Mouse (Mus musculus) CH12.LX (cell line): ENCODE measurements around the gene Zfp507. TPM values are rescaled to one million over a fixed set of nuclear protein-coding genes. Genes with fewer than 3 reads are reported as not detected.

ENCODE experiments used
- DNase-seq: peaks from one replicate; pipeline ENCODE4 v3.0.0-alpha.2; 2013; ENCODE audit errors: extremely low read depth
- H3K27ac ChIP-seq: 2 replicates; pipeline ENCODE4 v1.5.1; 2012; ENCODE audit warnings: low read depth, mild to moderate bottlenecking, control low read depth, moderate library complexity; ENCODE audit not compliant: insufficient read depth
- H3K27me3 ChIP-seq: replicated peaks from 2 replicates; pipeline ENCODE3; 2012; ENCODE audit warnings: inconsistent platforms
- H3K36me3 ChIP-seq, 2 experiments: replicated peaks in 1 of 2; 2 replicates each; pipeline versions ENCODE3 to v1.6.1; 2012; ENCODE audit warnings: inconsistent platforms in 1 of 2, low read length in 1 of 2, mild to moderate bottlenecking in 1 of 2, mixed read lengths in 1 of 2, moderate library complexity in 1 of 2; ENCODE audit not compliant: control insufficient read depth in 1 of 2, insufficient read depth in 1 of 2
- H3K4me1 ChIP-seq, 2 experiments: 2 replicates each; pipeline ENCODE4 v1.6.1; 2012; ENCODE audit warnings: inconsistent platforms in 1 of 2, moderate library complexity in 1 of 2; ENCODE audit not compliant: insufficient read depth in 2 of 2, control insufficient read depth in 1 of 2
- H3K4me2 ChIP-seq: 2 replicates; pipeline ENCODE4 v1.6.1; 2012; ENCODE audit warnings: low read depth, mild to moderate bottlenecking, control low read depth; ENCODE audit not compliant: poor library complexity, insufficient read depth, severe bottlenecking
- H3K4me3 ChIP-seq, 3 experiments: fragments of 150-350 bp in 1 of 3; sonication (generic) in 1 of 3; replicated peaks in 1 of 3; 2 replicates each; pipeline versions ENCODE3 to v1.5.1; 2011 to 2012; ENCODE audit warnings: low read depth in 2 of 3, low read length in 2 of 3, mild to moderate bottlenecking in 2 of 3, moderate library complexity in 2 of 3, control low read depth in 1 of 3, improper control_type of control experiment in 1 of 3, inconsistent platforms in 1 of 3, mixed read lengths in 1 of 3; ENCODE audit not compliant: poor library complexity in 1 of 3
- H3K79me2 ChIP-seq: replicated peaks from 2 replicates; pipeline ENCODE4 v1.6.1; 2012; ENCODE audit warnings: mild to moderate bottlenecking, moderate library complexity; ENCODE audit not compliant: control insufficient read depth, poor library complexity, insufficient read depth, severe bottlenecking; ENCODE audit errors: extremely low read depth
- H3K9ac ChIP-seq: 2 replicates; pipeline ENCODE4 v1.6.1; 2012; ENCODE audit warnings: low read depth, mild to moderate bottlenecking, control low read depth, moderate library complexity; ENCODE audit not compliant: insufficient read depth
- H3K9me3 ChIP-seq: replicated peaks from 2 replicates; pipeline ENCODE3; 2012; ENCODE audit warnings: low read length, inconsistent platforms, mixed read lengths
- BHLHE40 ChIP-seq: IDR thresholded peaks from 2 replicates; pipeline ENCODE4 v1.6.1; 2011; ENCODE audit warnings: mild to moderate bottlenecking, low read depth, low read length, improper control_type of control experiment
- CHD1 ChIP-seq: IDR thresholded peaks from 2 replicates; pipeline ENCODE4 v1.6.1; 2012; ENCODE audit warnings: low read depth, low read length, improper control_type of control experiment, inconsistent platforms
- CTCF ChIP-seq, 2 experiments: IDR thresholded peaks in 1 of 2; conservative IDR thresholded peaks in 1 of 2; 2 replicates each; pipeline ENCODE4 v1.5.1; 2011 to 2012; ENCODE audit warnings: low read depth in 2 of 2, low read length in 2 of 2, improper control_type of control experiment in 1 of 2, inconsistent platforms in 1 of 2, mild to moderate bottlenecking in 1 of 2, moderate library complexity in 1 of 2
- ELF1 ChIP-seq: IDR thresholded peaks from 2 replicates; pipeline ENCODE4 v1.6.1; 2014; ENCODE audit warnings: low read depth, mild to moderate bottlenecking, inconsistent platforms, low read length, improper control_type of control experiment
- EP300 ChIP-seq: IDR thresholded peaks from 2 replicates; pipeline ENCODE4 v1.6.1; 2011; ENCODE audit warnings: low read length, improper control_type of control experiment
- ETS1 ChIP-seq: conservative IDR thresholded peaks from 2 replicates; pipeline ENCODE4 v1.6.1; 2012; ENCODE audit warnings: low read depth, mild to moderate bottlenecking, inconsistent platforms, low read length, improper control_type of control experiment, moderate library complexity
- GABPA ChIP-seq: IDR thresholded peaks from 2 replicates; pipeline ENCODE4 v1.6.1; 2012; ENCODE audit warnings: low read depth, low read length, improper control_type of control experiment, inconsistent platforms; ENCODE audit not compliant: insufficient replicate concordance
- HCFC1 ChIP-seq: IDR thresholded peaks from 2 replicates; pipeline ENCODE4 v1.6.1; 2012; ENCODE audit warnings: low read depth, mild to moderate bottlenecking, inconsistent platforms, low read length, improper control_type of control experiment
- IRF4 ChIP-seq: IDR thresholded peaks from 2 replicates; pipeline ENCODE4 v1.6.1; 2014; ENCODE audit warnings: low read depth, mild to moderate bottlenecking, inconsistent platforms, low read length, improper control_type of control experiment
- JUND ChIP-seq: conservative IDR thresholded peaks from 2 replicates; pipeline ENCODE4 v1.6.1; 2011; ENCODE audit warnings: low read depth, low read length, improper control_type of control experiment
- KAT2A ChIP-seq: IDR thresholded peaks from 2 replicates; pipeline ENCODE4 v1.6.1; 2012; ENCODE audit warnings: low read length, improper control_type of control experiment, inconsistent platforms; ENCODE audit not compliant: insufficient replicate concordance
- MXI1 ChIP-seq: IDR thresholded peaks from 2 replicates; pipeline ENCODE4 v1.6.1; 2011; ENCODE audit warnings: mild to moderate bottlenecking, low read depth, low read length, improper control_type of control experiment
- MYC ChIP-seq: IDR thresholded peaks from 2 replicates; pipeline ENCODE4 v1.6.1; 2011; ENCODE audit warnings: low read depth, mild to moderate bottlenecking, improper control_type of control experiment, low read length
- NELFE ChIP-seq: IDR thresholded peaks from 2 replicates; pipeline ENCODE4 v1.6.1; 2011; ENCODE audit warnings: low read depth, low read length, improper control_type of control experiment
- PAX5 ChIP-seq: IDR thresholded peaks from 2 replicates; pipeline ENCODE4 v1.6.1; 2012; ENCODE audit warnings: low read length, inconsistent platforms, mixed read lengths
- POLR2A ChIP-seq: IDR thresholded peaks from 2 replicates; pipeline ENCODE4 v1.6.1; 2011; ENCODE audit warnings: low read depth, mild to moderate bottlenecking, improper control_type of control experiment, low read length
- POLR2AphosphoS2 ChIP-seq: IDR thresholded peaks from 2 replicates; pipeline ENCODE4 v1.6.1; 2011; ENCODE audit warnings: low read depth, low read length, improper control_type of control experiment
- RAD21 ChIP-seq: IDR thresholded peaks from 2 replicates; pipeline ENCODE4 v1.6.1; 2011; ENCODE audit warnings: low read depth, mild to moderate bottlenecking, low read length, improper control_type of control experiment, moderate library complexity
- RCOR1 ChIP-seq: conservative IDR thresholded peaks from 2 replicates; pipeline ENCODE4 v1.6.1; 2012; ENCODE audit warnings: low read depth, mild to moderate bottlenecking, inconsistent platforms, low read length, improper control_type of control experiment
- SIN3A ChIP-seq: IDR thresholded peaks from 2 replicates; pipeline ENCODE4 v1.6.1; 2012; ENCODE audit warnings: low read length, improper control_type of control experiment, inconsistent platforms
- SMC3 ChIP-seq: IDR thresholded peaks from 2 replicates; pipeline ENCODE4 v1.6.1; 2011; ENCODE audit warnings: low read depth, low read length, improper control_type of control experiment
- TCF12 ChIP-seq: IDR thresholded peaks from 2 replicates; pipeline ENCODE4 v1.6.1; 2014; ENCODE audit warnings: low read depth, mild to moderate bottlenecking, inconsistent platforms, low read length, improper control_type of control experiment
- USF1 ChIP-seq: IDR thresholded peaks from 2 replicates; pipeline ENCODE4 v1.6.1; 2014; ENCODE audit warnings: low read depth, mild to moderate bottlenecking, inconsistent platforms, low read length, improper control_type of control experiment
- USF2 ChIP-seq: conservative IDR thresholded peaks from 2 replicates; pipeline ENCODE4 v1.6.1; 2011; ENCODE audit warnings: low read depth, low read length, improper control_type of control experiment
- ZC3H11A ChIP-seq: IDR thresholded peaks from 2 replicates; pipeline ENCODE4 v1.6.1; 2012; ENCODE audit warnings: low read depth, mild to moderate bottlenecking, inconsistent platforms, low read length, improper control_type of control experiment
- ZMIZ1 ChIP-seq: IDR thresholded peaks from 2 replicates; pipeline ENCODE4 v1.6.1; 2012; ENCODE audit warnings: low read depth, mild to moderate bottlenecking, inconsistent platforms, low read length, improper control_type of control experiment
- ZNF384 ChIP-seq: IDR thresholded peaks from 2 replicates; pipeline ENCODE4 v1.6.1; 2012; ENCODE audit warnings: low read depth, low read length, improper control_type of control experiment, inconsistent platforms
- dilution Hi-C: fragments of 300-500 bp; cut with MboI; formaldehyde crosslinking; loops from 2 replicates; pipeline ENCODE4 v1.14.3; 2020; ENCODE audit warnings: low sequenced_read_pairs; ENCODE audit not compliant: extremely low pct_unique_long_range_greater_than_20kb, extremely low pct_ligation_motif_present
- in situ Hi-C: fragments of 300-500 bp; cut with MboI; formaldehyde crosslinking; loops from 3 replicates; pipeline ENCODE4 v1.14.3; 2019; ENCODE audit warnings: low sequenced_read_pairs, low pct_ligation_motif_present, low pct_unique_long_range_greater_than_20kb, mixed read lengths
- polyA plus RNA-seq: library from polyadenylated mRNA; unstranded; fragments of >175 nt; gene quantifications from 2 replicates; pipeline ENCODE4 v1.2.1, GENCODE M21; 2012; ENCODE audit warnings: low read depth; ENCODE audit not compliant: insufficient read length
- total RNA-seq, 2 experiments: library from RNA; depleted of rRNA; stranded (reverse); fragments of 300-350 nt in 1 of 2; fragments of >200 nt in 1 of 2; gene quantifications; 2 replicates each; pipeline ENCODE4 v1.2.3; 2012 to 2014

Zfp507 gene
- total and polyA plus RNA-seq, 3 experiments, result 10.4 to 19.8 (median 19.5) TPM

GRCm38 (mm10) chr7:35790201-35790600 lies 12.6 kb downstream of the Zfp507 start:
- TF ChIP-seq SIN3A, result no peak
- TF ChIP-seq CTCF (conservative IDR thresholded peaks at IDR 0.05 in 1 of 2, IDR thresholded peaks at IDR 0.05 in 1 of 2; ENCODE audit: low read depth in 2 of 2, low read length in 2 of 2), result peak; percentile 20 to 56; a peak in 3 of 4 replicates
- no peak overlapping the region for H3K4me3 ChIP-seq
- no peaks in the 10 kb centered on the region for H3K27me3 ChIP-seq
- no peak overlapping the region for H3K27ac ChIP-seq
- H3K4me2 ChIP-seq, result no peak overlapping the region
- H3K9ac ChIP-seq, result no peak overlapping the region
- peaks cover 0 to 8% of the 10 kb centered on the region in 2 experiments; a peak in 1 of 4 replicates for H3K4me1 ChIP-seq
- H3K79me2 ChIP-seq, result 0 out of 2 replicates have a peak, but pooled peaks cover 2% of the 10 kb centered on the region
- dilution Hi-C loops (no loop called here), in situ Hi-C loops (no loop called here)
- no peak for DNase-seq
- no peaks in the 10 kb centered on the region for H3K9me3 ChIP-seq
- peaks cover 78 to 95% of the 10 kb centered on the region in 2 experiments for H3K36me3 ChIP-seq

- no peak for DNase-seq
- Histone ChIP-seq H3K9me3 (no peaks in the 10 kb centered on the region), H3K36me3 (peaks cover 67 to 93% of the 10 kb centered on the region in 2 experiments), H3K4me1 (peaks cover 0 to 6% of the 10 kb centered on the region in 2 experiments; a peak in 1 of 4 replicates), H3K27ac (no peak overlapping the region), H3K4me3 (no peak overlapping the region), H3K79me2 (peaks cover 4% of the 10 kb centered on the region; the same call in 1 of the 2 replicates), H3K27me3 (no peaks in the 10 kb centered on the region), H3K9ac (no peak overlapping the region), H3K4me2 (no peak overlapping the region)
- dilution Hi-C loops, result no loop called here
- no peak for TF ChIP-seq ELF1
- TF ChIP-seq RAD21, result no peak
- TF ChIP-seq HCFC1, result no peak
- no peak for TF ChIP-seq CHD1
- TF ChIP-seq IRF4, result no peak
- no peak for TF ChIP-seq NELFE
- no peak for TF ChIP-seq ZMIZ1
- no peak for TF ChIP-seq BHLHE40
- no peak for TF ChIP-seq MXI1
- no peak for TF ChIP-seq EP300
- no peak for TF ChIP-seq ZNF384
- no peak for TF ChIP-seq USF2
- no peak for TF ChIP-seq CTCF (conservative IDR thresholded peaks at IDR 0.05 in 1 of 2, IDR thresholded peaks at IDR 0.05 in 1 of 2; ENCODE audit: low read depth in 2 of 2, low read length in 2 of 2)
- in situ Hi-C loops, result no loop called here
Observed at GRCm38 (mm10) chr7:35785579-35785978, 17.2 kb downstream of the Zfp507 start.

- dilution Hi-C loops (no loop called here), in situ Hi-C loops (no loop called here)
- Histone ChIP-seq H3K9ac (no peak overlapping the region), H3K4me1 (no peaks in the 10 kb centered on the region), H3K36me3 (peaks cover 60 to 90% of the 10 kb centered on the region in 2 experiments), H3K27ac (no peak overlapping the region), H3K4me2 (no peak overlapping the region), H3K79me2 (peaks cover 2% of the 10 kb centered on the region; the same call in 1 of the 2 replicates)
- DNase-seq, result no peak
- no peak for TF ChIP-seq SIN3A
- TF ChIP-seq PAX5, result no peak
- TF ChIP-seq POLR2A, result no peak
- TF ChIP-seq GABPA, result no peak
- TF ChIP-seq IRF4, result no peak
- TF ChIP-seq ZC3H11A, result no peak
- TF ChIP-seq MYC, result no peak
- TF ChIP-seq POLR2AphosphoS2, result no peak
- TF ChIP-seq TCF12, result no peak
- TF ChIP-seq ZMIZ1, result no peak
- TF ChIP-seq SMC3, result no peak
- TF ChIP-seq RCOR1, result no peak
- TF ChIP-seq ETS1, result no peak
- TF ChIP-seq KAT2A, result no peak
- no peak for TF ChIP-seq ZNF384
- TF ChIP-seq RAD21, result no peak
- no peak for TF ChIP-seq USF1
- TF ChIP-seq JUND, result no peak
- TF ChIP-seq, all 38 proteins: peak for 0
- Histone ChIP-seq H3K27me3 (no peaks in the 10 kb centered on the region), H3K9me3 (no peaks in the 10 kb centered on the region), H3K4me3 (no peak overlapping the region)
Observed at GRCm38 (mm10) chr7:35782252-35782651, 20.6 kb downstream of the Zfp507 start.
